Mouse (Mus musculus) limb, embryonic 11.5 days (tissue): ENCODE measurements at regions not wholly inside any gene's neighbourhood (a gene's known extent, or its start where the extent isn't known, plus 50 kb on each side); places are given as distances from the start of the nearest gene placed in this dataset.
"Not testable (repeated sequence)": the region's sequence is repeated elsewhere in the genome, so short reads cannot be mapped to it uniquely, and the experiment has no call there.

Source experiments
- ATAC-seq: fragments of 200-750 bp; cut with Nextera tagmentation; 2 replicates; pipeline ENCODE4 v1.8.0; 2017; ENCODE audit warnings: low read depth; ENCODE audit not compliant: insufficient number of reproducible peaks, low FRiP score, low TSS enrichment
- DNase-seq: peaks from one replicate; pipeline ENCODE4 v3.0.0-alpha.2; 2015; ENCODE audit warnings: low spot score
- H3K27ac ChIP-seq: fragments of 300-500 bp; sonication (generic); replicated peaks from 2 replicates; pipeline ENCODE4 v1.5.1; 2014; ENCODE audit warnings: low read depth, mild to moderate bottlenecking, low read length
- H3K27me3 ChIP-seq: fragments of 300-500 bp; sonication (generic); 2 replicates; pipeline ENCODE4 v1.6.1; 2014; ENCODE audit warnings: mild to moderate bottlenecking, low read length, mixed read lengths; ENCODE audit not compliant: control insufficient read depth, insufficient read depth
- H3K36me3 ChIP-seq: fragments of 300-500 bp; sonication (generic); 2 replicates; pipeline ENCODE4 v1.6.1; 2014; ENCODE audit warnings: mild to moderate bottlenecking, low read length, moderate library complexity, mixed read lengths; ENCODE audit not compliant: control insufficient read depth, insufficient read depth
- H3K4me1 ChIP-seq: fragments of 300-500 bp; sonication (generic); 2 replicates; pipeline ENCODE4 v1.6.1; 2014; ENCODE audit warnings: low read length, mixed read lengths; ENCODE audit not compliant: control insufficient read depth, insufficient read depth
- H3K4me2 ChIP-seq: fragments of 300-500 bp; sonication (generic); 2 replicates; pipeline ENCODE4 v1.6.1; 2014; ENCODE audit warnings: low read depth, mild to moderate bottlenecking, moderate library complexity; ENCODE audit not compliant: severe bottlenecking
- H3K4me3 ChIP-seq: fragments of 300-500 bp; sonication (generic); 2 replicates; pipeline ENCODE4 v1.5.1; 2014; ENCODE audit warnings: low read depth, low read length
- H3K9ac ChIP-seq: fragments of 300-500 bp; sonication (generic); 2 replicates; pipeline ENCODE4 v1.6.1; 2014; ENCODE audit warnings: mild to moderate bottlenecking, low read length
- H3K9me3 ChIP-seq: fragments of 300-500 bp; sonication (generic); 2 replicates; pipeline ENCODE4 v1.6.1; 2016; ENCODE audit warnings: low read length; ENCODE audit not compliant: control insufficient read depth
- WGBS: fragments of 180-500 bp; shearing (Covaris S2); extraction: QIAGEN DNeasy Blood & Tissue Kit; methylation state at CpG from one replicate; pipeline ENCODE4 v1.1.7; 2014; 5-methylcytosine and 5-hydroxymethylcytosine counted together

- ATAC-seq = 0 out of 2 replicates have a peak, but pooled peaks have one; percentile 41
- H3K27me3 ChIP-seq = no peaks in the 10 kb centered on the region
Measured at GRCm38 (mm10) chr12:9751261-9752078, 181.6 kb downstream of the Osr1 start.

DNA sequence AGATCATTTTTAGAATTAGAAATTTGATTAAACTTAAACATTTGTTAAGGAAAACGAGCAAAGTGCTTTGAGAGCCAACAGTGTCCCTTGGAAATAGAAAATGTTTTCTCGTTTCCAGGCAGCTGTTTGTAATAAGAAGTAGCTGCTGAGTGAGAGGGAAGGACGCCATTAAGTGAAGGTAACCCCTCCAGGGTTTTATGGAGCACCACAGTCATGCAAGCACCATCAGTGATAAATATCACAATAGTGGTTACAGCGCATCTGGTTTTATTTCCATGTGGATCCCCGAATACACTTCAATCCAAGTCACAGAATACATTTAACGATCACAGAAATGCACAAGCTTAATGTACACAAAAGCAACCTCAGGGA lies 182.1 kb downstream of the Osr1 start:
- peak overlapping the region; percentile 49; the same call in 1 of the 2 replicates for H3K27ac ChIP-seq
- no peaks in the 10 kb centered on the region for H3K27me3 ChIP-seq
- H3K4me1 ChIP-seq = peaks cover 12% of the 10 kb centered on the region
- H3K9ac ChIP-seq = no peak overlapping the region
- H3K36me3 ChIP-seq = no peaks in the 10 kb centered on the region
- no peak overlapping the region for H3K4me3 ChIP-seq
- 26% methylated on average over 6 of the region's 6 CpGs for WGBS
- no peaks in the 10 kb centered on the region for H3K9me3 ChIP-seq
- H3K4me2 ChIP-seq = no peak overlapping the region
- no peak for ATAC-seq
- no peak for DNase-seq

More at GRCm38 (mm10) chr12:9751261-9752078, 181.6 kb downstream of the Osr1 start:
- 42% methylated on average over 6 of the region's 6 CpGs for WGBS
- Histone ChIP-seq H3K9ac (no peak overlapping the region), H3K4me3 (no peak overlapping the region), H3K9me3 (no peaks in the 10 kb centered on the region), H3K36me3 (no peaks in the 10 kb centered on the region), H3K27ac (peak overlapping the region; percentile 49; the same call in 1 of the 2 replicates), H3K4me2 (no peak overlapping the region), H3K4me1 (peaks cover 15% of the 10 kb centered on the region)
- peak; percentile 43 for DNase-seq

GRCm38 (mm10) chr12:9756411-9756810 lies 186.5 kb downstream of the Osr1 start:
- H3K4me2 ChIP-seq = no peak overlapping the region
- no peaks in the 10 kb centered on the region for H3K36me3 ChIP-seq
- no peak overlapping the region for H3K9ac ChIP-seq
- H3K4me1 ChIP-seq = peaks cover 11% of the 10 kb centered on the region
- H3K4me3 ChIP-seq = no peak overlapping the region
- ATAC-seq (no peak), DNase-seq (no peak)
- H3K27ac ChIP-seq = no peak overlapping the region
- no peaks in the 10 kb centered on the region for H3K9me3 ChIP-seq
- 81% methylated on average over 1 of the region's 1 CpGs for WGBS
- no peaks in the 10 kb centered on the region for H3K27me3 ChIP-seq

- Histone ChIP-seq H3K27me3 (no peaks in the 10 kb centered on the region), H3K4me1 (peaks cover 4% of the 10 kb centered on the region; the same call in 1 of the 2 replicates), H3K9ac (no peak overlapping the region), H3K4me2 (no peak overlapping the region), H3K27ac (no peak overlapping the region), H3K4me3 (no peak overlapping the region), H3K36me3 (no peaks in the 10 kb centered on the region), H3K9me3 (no peaks in the 10 kb centered on the region)
- ATAC-seq (no peak), DNase-seq (peak; percentile 46)
- WGBS = 21% methylated on average over 5 of the region's 5 CpGs
Measured at GRCm38 (mm10) chr12:9760818-9761217, 190.9 kb downstream of the Osr1 start.

- H3K9ac ChIP-seq, H3K4me2 ChIP-seq, H3K27ac ChIP-seq, H3K9me3 ChIP-seq, H3K27me3 ChIP-seq, DNase-seq, ATAC-seq, H3K36me3 ChIP-seq, H3K4me1 ChIP-seq, H3K4me3 ChIP-seq: not testable (repeated sequence)
- WGBS = 79% methylated on average over 2 of the region's 2 CpGs
Measured at GRCm38 (mm10) chr12:9762291-9762811, 192.4 kb downstream of the Osr1 start.

- 97% methylated on average over 2 of the region's 2 CpGs for WGBS
- ATAC-seq (no peak), DNase-seq (no peak)
- Histone ChIP-seq H3K27ac (no peak overlapping the region), H3K9ac (no peak overlapping the region), H3K4me1 (peaks cover 4% of the 10 kb centered on the region; the same call in 1 of the 2 replicates), H3K4me3 (no peak overlapping the region), H3K9me3 (no peaks in the 10 kb centered on the region), H3K4me2 (no peak overlapping the region), H3K36me3 (no peaks in the 10 kb centered on the region), H3K27me3 (no peaks in the 10 kb centered on the region)
Measured at GRCm38 (mm10) chr12:9762842-9763241, 192.9 kb downstream of the Osr1 start.

GRCm38 (mm10) chr12:9770908-9771307 lies 201.0 kb downstream of the Osr1 start:
- Histone ChIP-seq H3K27ac (no peak overlapping the region), H3K36me3 (no peaks in the 10 kb centered on the region), H3K4me2 (no peak overlapping the region), H3K9me3 (no peaks in the 10 kb centered on the region), H3K4me1 (0 out of 2 replicates have a peak, but pooled peaks cover 2% of the 10 kb centered on the region), H3K27me3 (no peaks in the 10 kb centered on the region), H3K9ac (no peak overlapping the region), H3K4me3 (no peak overlapping the region)
- 37% methylated on average over 4 of the region's 4 CpGs for WGBS
- DNase-seq (peak; percentile 57), ATAC-seq (no peak)

- no peaks in the 10 kb centered on the region for H3K36me3 ChIP-seq
- 62% methylated on average over 1 of the region's 1 CpGs for WGBS
- H3K9me3 ChIP-seq = no peaks in the 10 kb centered on the region
- no peak overlapping the region for H3K9ac ChIP-seq
- H3K27ac ChIP-seq = no peak overlapping the region
- H3K4me3 ChIP-seq = no peak overlapping the region
- H3K27me3 ChIP-seq = no peaks in the 10 kb centered on the region
- DNase-seq (no peak), ATAC-seq (no peak)
- H3K4me2 ChIP-seq = no peak overlapping the region
- H3K4me1 ChIP-seq = 0 out of 2 replicates have a peak, but pooled peaks cover 2% of the 10 kb centered on the region
Measured at GRCm38 (mm10) chr12:9772875-9773274, 203.0 kb downstream of the Osr1 start.
